Mouse (Mus musculus) mouse embryonic stem cell (cell line): Measurements from ENCODE around the gene Elmo1.

Experiments
- in situ Hi-C, 2 experiments: fragments of 300-500 bp; cut with MboI; formaldehyde crosslinking; loops; 1 replicate in 1 of 2; 3 replicates in 1 of 2; pipeline ENCODE4 v1.14.3; 2019 to 2020; ENCODE audit warnings: low sequenced_read_pairs in 2 of 2, low pct_unique_long_range_greater_than_20kb in 1 of 2, mixed read lengths in 1 of 2; ENCODE audit not compliant: unreplicated experiment in 1 of 2

Elmo1 gene

GRCm38 (mm10) chr13:20116019-20116418 is 25.6 kb downstream of the Elmo1 start:
- in situ Hi-C loops = no loop called here

DNA sequence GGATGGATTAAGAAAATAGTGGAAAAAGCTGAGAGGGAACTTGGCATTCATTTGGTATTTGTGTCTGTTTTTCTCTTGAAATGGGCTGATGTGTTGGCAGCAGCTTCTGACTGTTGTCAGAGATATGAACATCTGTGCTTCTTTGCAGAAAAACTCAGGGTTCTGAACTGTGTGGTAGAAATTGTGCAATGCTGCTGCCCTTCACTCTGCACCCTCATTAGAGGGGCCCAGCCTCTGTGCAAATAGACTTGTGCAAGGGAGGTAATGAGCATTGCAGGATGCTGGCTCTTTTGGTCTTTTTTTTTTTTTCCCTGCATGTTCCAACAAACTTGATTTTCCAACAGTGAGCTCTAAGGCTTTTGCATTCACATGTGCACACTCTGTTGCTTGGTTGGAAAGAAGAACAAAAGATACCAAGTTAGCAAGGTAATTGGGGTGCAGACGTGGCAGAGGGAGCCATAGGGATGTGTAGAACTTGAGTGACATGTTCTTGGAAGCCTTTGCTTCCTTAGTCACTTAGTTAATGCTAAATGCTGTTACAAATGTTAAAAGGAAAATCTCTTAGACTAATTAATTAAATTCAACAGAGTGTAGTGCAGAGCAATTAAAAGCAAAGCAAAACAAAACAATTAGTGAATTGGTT is 26.6 kb downstream of the Elmo1 start:
- in situ Hi-C loops = no loop called here

- in situ Hi-C loops = no loop called here
Measured at GRCm38 (mm10) chr13:20117691-20118090, 27.3 kb downstream of the Elmo1 start.

GRCm38 (mm10) chr13:20118909-20119308 is 28.5 kb downstream of the Elmo1 start:
- in situ Hi-C loops = no loop called here

GRCm38 (mm10) chr13:20120723-20121122 is 30.3 kb downstream of the Elmo1 start:
- in situ Hi-C loops = no loop called here

DNA sequence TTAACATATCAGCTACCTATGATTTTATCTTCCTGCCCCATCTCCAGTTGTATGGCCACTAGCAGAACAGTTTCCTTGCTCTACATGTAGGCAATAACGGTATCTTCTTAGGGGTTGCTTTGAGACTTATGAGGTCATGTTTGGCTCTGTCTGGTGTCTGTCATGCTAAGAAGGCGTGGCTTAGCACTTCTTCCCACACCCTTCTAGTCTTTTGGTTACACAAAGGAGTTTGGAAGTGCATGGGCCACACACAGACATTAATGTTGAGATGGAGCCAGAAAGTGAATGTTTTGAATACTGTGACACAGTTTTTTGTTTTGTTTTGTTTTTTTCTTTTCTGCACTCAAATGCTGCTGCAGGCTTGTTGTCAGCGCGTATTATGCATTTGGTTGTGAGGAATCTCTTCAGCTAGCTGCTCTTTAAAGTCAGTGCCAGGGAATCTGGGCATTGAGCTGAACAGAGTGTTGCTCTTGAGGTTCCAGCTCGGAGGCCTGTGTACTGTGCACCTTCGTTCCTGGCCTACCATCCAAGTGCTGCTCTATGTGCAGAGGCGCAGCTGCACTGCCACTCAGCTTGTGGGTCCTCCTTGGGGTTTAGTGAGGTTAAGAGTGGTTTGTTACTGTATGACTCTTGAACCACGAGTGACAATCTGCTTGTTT is 31.1 kb downstream of the Elmo1 start:
- in situ Hi-C loops = no loop called here

GRCm38 (mm10) chr13:20123975-20124374 is 33.6 kb downstream of the Elmo1 start:
- in situ Hi-C loops = no loop called here

DNA sequence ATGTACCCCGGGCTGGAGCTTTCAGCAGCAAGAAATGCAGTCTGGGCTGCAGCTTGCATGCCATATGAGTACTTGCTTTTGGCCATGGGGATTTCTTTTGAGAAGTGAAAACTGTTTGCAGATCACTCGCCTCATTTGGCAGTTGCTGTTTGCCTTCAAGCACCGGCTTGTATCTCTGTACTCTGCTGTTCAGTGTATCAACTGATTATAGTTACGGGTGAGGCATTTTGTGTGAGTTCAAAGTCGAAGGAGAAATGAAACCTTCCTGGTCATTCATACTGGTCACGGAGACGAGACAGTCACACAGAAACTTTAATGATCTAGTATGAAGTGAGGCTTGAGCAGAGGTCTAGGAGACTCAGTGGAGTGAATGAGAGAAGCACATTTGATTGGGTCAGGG is 34.6 kb downstream of the Elmo1 start:
- in situ Hi-C loops = no loop called here

GRCm38 (mm10) chr13:20125845-20126244 is 35.4 kb downstream of the Elmo1 start:
- in situ Hi-C loops = no loop called here

GRCm38 (mm10) chr13:20127553-20127952 is 37.2 kb downstream of the Elmo1 start:
- in situ Hi-C loops = no loop called here

- in situ Hi-C loops = no loop called here
Measured at GRCm38 (mm10) chr13:20128097-20128496, 37.7 kb downstream of the Elmo1 start.

- in situ Hi-C loops = no loop called here
Measured at GRCm38 (mm10) chr13:20130731-20131130, 40.3 kb downstream of the Elmo1 start.

- in situ Hi-C loops = no loop called here
Measured at GRCm38 (mm10) chr13:20131322-20131997, 41.1 kb downstream of the Elmo1 start.

DNA sequence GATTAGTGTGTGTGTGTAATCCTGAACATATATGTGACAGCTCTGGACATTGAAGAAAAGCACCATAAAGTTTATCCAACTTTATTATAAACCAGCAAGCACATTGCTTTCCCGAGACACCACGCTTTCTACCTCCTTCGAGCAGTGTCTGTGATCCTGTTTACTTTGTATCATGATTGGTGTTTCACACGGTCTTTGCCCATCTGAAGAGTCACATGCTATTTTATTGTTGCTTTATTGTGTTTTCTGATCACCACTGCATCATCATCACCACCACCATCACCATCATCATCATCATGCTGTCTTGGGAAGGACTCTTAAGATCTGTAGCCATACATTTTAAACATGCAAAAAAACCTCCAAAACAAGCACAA is 41.6 kb downstream of the Elmo1 start:
- in situ Hi-C loops = no loop called here

DNA sequence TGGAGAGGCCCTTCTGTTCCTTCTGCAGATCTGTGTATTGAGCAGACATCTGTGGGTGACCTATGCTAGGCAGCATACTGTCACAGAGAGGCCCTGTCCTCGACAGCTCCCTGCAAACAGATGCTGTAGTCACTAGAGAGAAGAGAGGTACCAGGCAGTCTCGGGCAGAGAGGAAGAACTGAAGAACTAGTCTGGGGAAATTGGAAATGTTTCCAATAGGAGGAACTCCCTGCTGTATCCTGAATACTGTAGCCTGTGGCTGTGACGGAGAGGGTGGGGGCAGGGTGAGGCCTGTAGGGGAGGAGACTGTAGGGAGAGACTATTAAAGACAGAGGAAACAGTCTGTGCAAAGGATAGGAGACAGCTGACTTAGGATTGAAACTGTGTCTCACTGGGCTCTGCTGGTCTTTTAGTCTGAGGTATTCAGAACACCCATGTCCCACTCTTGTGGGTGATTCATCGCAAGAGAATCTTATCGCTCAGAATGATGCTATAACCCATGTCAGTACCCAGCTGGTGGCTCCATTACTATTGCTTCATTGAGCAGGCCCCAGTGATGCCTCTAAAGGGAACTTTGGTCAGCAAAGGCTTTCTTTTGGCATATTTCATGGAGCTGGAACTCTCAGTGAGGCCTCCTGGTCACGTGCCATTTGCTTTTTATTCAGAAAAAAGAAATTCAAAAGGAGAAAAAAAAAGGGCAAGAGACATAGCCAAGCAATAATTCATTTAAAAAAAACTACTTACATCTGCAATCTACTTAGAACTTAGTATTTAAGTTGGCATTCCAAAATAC is 43.4 kb downstream of the Elmo1 start:
- in situ Hi-C loops = no loop called here

DNA sequence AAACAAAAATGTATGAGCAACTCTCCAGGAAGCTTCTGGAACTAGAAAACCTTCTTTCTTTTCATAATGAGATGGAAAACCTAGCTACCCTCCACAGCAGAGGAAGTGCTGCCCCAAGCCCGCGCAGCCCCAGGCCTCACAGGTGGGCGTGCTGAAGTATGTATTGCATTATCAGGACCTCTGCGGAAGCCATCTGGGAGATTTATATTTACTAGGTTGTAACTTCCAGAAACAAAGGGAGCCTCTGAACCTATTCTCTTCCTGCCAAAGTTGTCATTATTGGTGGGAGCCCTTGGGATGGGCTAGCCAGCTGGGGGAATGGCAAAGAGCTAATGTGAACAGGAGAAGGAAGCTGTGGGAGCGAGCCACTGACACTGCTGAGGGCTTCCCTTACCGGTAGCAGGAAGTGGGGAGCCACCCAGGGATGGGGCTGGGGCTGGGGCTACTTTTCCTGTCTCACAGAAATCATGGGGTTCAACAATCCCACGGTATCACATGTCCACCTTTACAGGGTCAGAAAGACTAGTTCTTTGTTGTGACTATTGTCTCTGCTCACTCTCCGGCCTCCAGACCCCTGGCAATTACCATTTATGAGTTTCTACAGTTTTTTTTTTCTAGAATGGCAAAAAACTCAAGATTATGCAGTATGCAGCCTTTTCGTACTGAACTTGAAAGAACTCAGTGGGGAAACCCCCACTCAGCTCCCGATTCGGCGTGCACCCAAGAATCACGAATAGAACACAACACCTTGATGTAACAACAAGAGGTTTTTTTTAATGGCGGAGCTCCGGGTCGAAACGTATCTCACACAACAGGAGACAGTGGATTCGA is 44.2 kb downstream of the Elmo1 start:
- in situ Hi-C loops = no loop called here

GRCm38 (mm10) chr13:20136753-20137152 is 46.4 kb downstream of the Elmo1 start:
- in situ Hi-C loops = no loop called here

- in situ Hi-C loops = no loop called here
Measured at GRCm38 (mm10) chr13:20138466-20138865, 48.1 kb downstream of the Elmo1 start.
